Mouse (Mus musculus) intestine, embryonic 14.5 days (tissue): ENCODE measurements at regions not wholly inside any gene's neighbourhood (a gene's known extent, or its start where the extent isn't known, plus 50 kb on each side); places are given as distances from the start of the nearest gene placed in this dataset.

ENCODE experiments used
- ATAC-seq: fragments of 200-750 bp; cut with Nextera tagmentation; replicated peaks from 2 replicates; pipeline ENCODE4 v1.8.0; 2017; ENCODE audit warnings: low read depth, moderate number of reproducible peaks, moderate TSS enrichment, moderate library complexity; ENCODE audit not compliant: low FRiP score, low TSS enrichment
- DNase-seq: peaks from one replicate; pipeline ENCODE4 v3.0.0-alpha.2; 2018; ENCODE audit warnings: low spot score
- H3K27ac ChIP-seq: fragments of 300-500 bp; sonication (generic); 2 replicates; pipeline ENCODE4 v1.5.1; 2014; ENCODE audit warnings: low read depth, mild to moderate bottlenecking, control low read depth
- H3K27me3 ChIP-seq: fragments of 300-500 bp; sonication (generic); replicated peaks from 2 replicates; pipeline ENCODE4 v1.6.1; 2014; ENCODE audit warnings: low read length, control low read depth; ENCODE audit not compliant: control insufficient read depth, insufficient read depth
- H3K36me3 ChIP-seq: fragments of 300-500 bp; sonication (generic); 2 replicates; pipeline ENCODE4 v1.6.1; 2014; ENCODE audit warnings: low read length, control low read depth; ENCODE audit not compliant: control insufficient read depth, insufficient read depth
- H3K4me1 ChIP-seq: fragments of 300-500 bp; sonication (generic); replicated peaks from 2 replicates; pipeline ENCODE4 v1.6.1; 2014; ENCODE audit warnings: low read length, control low read depth, mixed read lengths; ENCODE audit not compliant: control insufficient read depth, insufficient read depth
- H3K4me2 ChIP-seq: fragments of 300-500 bp; sonication (generic); 2 replicates; pipeline ENCODE4 v1.6.1; 2014; ENCODE audit warnings: low read length
- H3K4me3 ChIP-seq: fragments of 300-500 bp; sonication (generic); 2 replicates; pipeline ENCODE4 v1.5.1; 2014; ENCODE audit warnings: low read depth, low read length, control low read depth, mixed read lengths
- H3K9ac ChIP-seq: fragments of 300-500 bp; sonication (generic); 2 replicates; pipeline ENCODE4 v1.6.1; 2014; ENCODE audit warnings: mild to moderate bottlenecking, low read length
- H3K9me3 ChIP-seq: fragments of 300-500 bp; sonication (generic); 2 replicates; pipeline ENCODE4 v1.6.1; 2016; ENCODE audit warnings: low read length, control low read depth; ENCODE audit not compliant: control insufficient read depth
- WGBS: fragments of 180-500 bp; shearing (Covaris S2); extraction: QIAGEN DNeasy Blood & Tissue Kit; methylation state at CpG from one replicate; pipeline ENCODE4 v1.1.7; 2014; 5-methylcytosine and 5-hydroxymethylcytosine counted together

- Histone ChIP-seq H3K27ac (peak overlapping the region; percentile 88), H3K9me3 (no peaks in the 10 kb centered on the region), H3K36me3 (no peaks in the 10 kb centered on the region), H3K4me1 (peaks cover 44% of the 10 kb centered on the region), H3K4me2 (peak overlapping the region; percentile 57; the same call in 1 of the 2 replicates), H3K27me3 (no peaks in the 10 kb centered on the region), H3K4me3 (no peak overlapping the region), H3K9ac (no peak overlapping the region)
- ATAC-seq (no peak), DNase-seq (peak; percentile 50)
- 48% methylated on average over 3 of the region's 3 CpGs for whole genome bisulfite sequencing
These were observed 234.1 kb downstream of the Gm45692 start for GRCm38 (mm10) chr8:26353476-26353875.

- H3K27me3 ChIP-seq, result no peaks in the 10 kb centered on the region
- H3K9ac ChIP-seq, result no peak overlapping the region
- ATAC-seq, result no peak
- 21% methylated on average over 4 of the region's 4 CpGs for WGBS
- H3K4me2 ChIP-seq, result no peak overlapping the region
- H3K4me1 ChIP-seq, result peaks cover 44% of the 10 kb centered on the region
- DNase-seq, result peak; percentile 50
- H3K36me3 ChIP-seq, result no peaks in the 10 kb centered on the region
- H3K9me3 ChIP-seq, result no peaks in the 10 kb centered on the region
- no peak overlapping the region for H3K4me3 ChIP-seq
- no peak overlapping the region for H3K27ac ChIP-seq
These were observed 235.2 kb downstream of the Gm45692 start for GRCm38 (mm10) chr8:26354516-26354915.

- Histone ChIP-seq H3K27ac (no peak overlapping the region), H3K9ac (no peak overlapping the region), H3K4me1 (peaks cover 31% of the 10 kb centered on the region), H3K9me3 (no peaks in the 10 kb centered on the region), H3K36me3 (no peaks in the 10 kb centered on the region), H3K27me3 (no peaks in the 10 kb centered on the region), H3K4me3 (no peak overlapping the region), H3K4me2 (no peak overlapping the region)
- no peak for ATAC-seq
- DNase-seq, result peak; percentile 33
- WGBS, result 77% methylated on average over 8 of the region's 8 CpGs
These were observed 237.5 kb downstream of the Gm45692 start for GRCm38 (mm10) chr8:26356801-26357200.

GRCm38 (mm10) chr8:26358711-26359136 is 239.4 kb downstream of the Gm45692 start:
- no peak overlapping the region for H3K4me2 ChIP-seq
- DNase-seq, result peak; percentile 37
- no peaks in the 10 kb centered on the region for H3K36me3 ChIP-seq
- WGBS, result 74% methylated on average over 13 of the region's 13 CpGs
- no peak overlapping the region for H3K27ac ChIP-seq
- no peaks in the 10 kb centered on the region for H3K9me3 ChIP-seq
- ATAC-seq, result no peak
- H3K27me3 ChIP-seq, result no peaks in the 10 kb centered on the region
- no peak overlapping the region for H3K4me3 ChIP-seq
- no peak overlapping the region for H3K9ac ChIP-seq
- H3K4me1 ChIP-seq, result peaks cover 13% of the 10 kb centered on the region

- DNase-seq, result peak; percentile 18
- Histone ChIP-seq H3K4me1 (no peaks in the 10 kb centered on the region), H3K36me3 (no peaks in the 10 kb centered on the region), H3K9ac (no peak overlapping the region), H3K4me3 (no peak overlapping the region), H3K9me3 (no peaks in the 10 kb centered on the region), H3K27ac (no peak overlapping the region), H3K4me2 (no peak overlapping the region), H3K27me3 (no peaks in the 10 kb centered on the region)
- no peak for ATAC-seq
- 85% methylated on average over 5 of the region's 5 CpGs for WGBS
These were observed 243.0 kb downstream of the Gm45692 start for GRCm38 (mm10) chr8:26362366-26362765.

GRCm38 (mm10) chr8:26363616-26364015 is 244.3 kb downstream of the Gm45692 start:
- Histone ChIP-seq H3K27ac (no peak overlapping the region), H3K4me2 (no peak overlapping the region), H3K36me3 (no peaks in the 10 kb centered on the region), H3K9ac (no peak overlapping the region), H3K9me3 (no peaks in the 10 kb centered on the region), H3K4me3 (no peak overlapping the region), H3K27me3 (no peaks in the 10 kb centered on the region), H3K4me1 (no peaks in the 10 kb centered on the region)
- 84% methylated on average over 4 of the region's 4 CpGs for WGBS
- peak; percentile 36 for DNase-seq
- no peak for ATAC-seq

GRCm38 (mm10) chr8:26364637-26365036 is 245.3 kb downstream of the Gm45692 start:
- no peaks in the 10 kb centered on the region for H3K27me3 ChIP-seq
- H3K4me1 ChIP-seq, result no peaks in the 10 kb centered on the region
- DNase-seq (peak; percentile 45), ATAC-seq (no peak)
- H3K9ac ChIP-seq, result no peak overlapping the region
- H3K9me3 ChIP-seq, result no peaks in the 10 kb centered on the region
- H3K4me2 ChIP-seq, result no peak overlapping the region
- H3K36me3 ChIP-seq, result no peaks in the 10 kb centered on the region
- WGBS, result 42% methylated on average over 4 of the region's 4 CpGs
- H3K4me3 ChIP-seq, result no peak overlapping the region
- H3K27ac ChIP-seq, result no peak overlapping the region

GRCm38 (mm10) chr8:26380668-26381067 is 261.3 kb downstream of the Gm45692 start:
- peak; percentile 74 for DNase-seq
- WGBS, result 31% methylated on average over 3 of the region's 3 CpGs
- H3K27me3 ChIP-seq, result no peaks in the 10 kb centered on the region

GRCm38 (mm10) chr8:26382426-26382825 is 263.1 kb downstream of the Gm45692 start:
- no peak overlapping the region for H3K4me3 ChIP-seq
- H3K9ac ChIP-seq, result no peak overlapping the region
- H3K9me3 ChIP-seq, result no peaks in the 10 kb centered on the region
- H3K27me3 ChIP-seq, result no peaks in the 10 kb centered on the region
- WGBS, result 84% methylated on average over 7 of the region's 7 CpGs
- DNase-seq, result no peak
- no peak overlapping the region for H3K27ac ChIP-seq
- no peaks in the 10 kb centered on the region for H3K36me3 ChIP-seq
- H3K4me2 ChIP-seq, result no peak overlapping the region
- peaks cover 9% of the 10 kb centered on the region for H3K4me1 ChIP-seq
- ATAC-seq, result no peak

More at GRCm38 (mm10) chr8:26380668-26381067, 261.3 kb downstream of the Gm45692 start:
- Histone ChIP-seq H3K4me2 (no peak overlapping the region), H3K36me3 (no peaks in the 10 kb centered on the region), H3K27ac (no peak overlapping the region), H3K9ac (no peak overlapping the region), H3K4me1 (peaks cover 9% of the 10 kb centered on the region), H3K4me3 (no peak overlapping the region), H3K9me3 (no peaks in the 10 kb centered on the region)
- ATAC-seq, result no peak
